Mouse (Mus musculus) ES-E14 (cell line): ENCODE data around the gene Crabp2. TPM values are rescaled to one million over a fixed set of nuclear protein-coding genes. Genes with fewer than 3 reads are reported as not detected.

Experiments
- DNase-seq: peaks from one replicate; pipeline ENCODE4 v3.0.0-alpha.2; 2013; ENCODE audit warnings: low read depth, low spot score
- H3K27ac ChIP-seq: 2 replicates; pipeline ENCODE4 v1.5.1; 2012; ENCODE audit warnings: low read depth, mild to moderate bottlenecking, low read length, moderate library complexity, mixed read lengths; ENCODE audit not compliant: poor library complexity, insufficient read depth, severe bottlenecking
- H3K36me3 ChIP-seq: 2 replicates; pipeline ENCODE4 v1.6.1; 2012; ENCODE audit warnings: mild to moderate bottlenecking, low read length, moderate library complexity, mixed read lengths; ENCODE audit not compliant: control insufficient read depth, poor library complexity, insufficient read depth, severe bottlenecking
- H3K4me1 ChIP-seq, 2 experiments: fragments of 150-350 bp in 1 of 2; sonication (generic) in 1 of 2; 2 replicates each; pipeline ENCODE4 v1.6.1; 2012; ENCODE audit warnings: low read length in 2 of 2, mild to moderate bottlenecking in 1 of 2, mixed read lengths in 1 of 2; ENCODE audit not compliant: control insufficient read depth in 2 of 2, insufficient read depth in 2 of 2, poor library complexity in 1 of 2
- H3K4me3 ChIP-seq, 2 experiments: fragments of 150-350 bp in 1 of 2; sonication (generic) in 1 of 2; 2 replicates each; pipeline ENCODE4 v1.5.1; 2012; ENCODE audit warnings: low read length in 2 of 2, low read depth in 1 of 2, mild to moderate bottlenecking in 1 of 2, mixed read lengths in 1 of 2; ENCODE audit not compliant: insufficient read depth in 1 of 2, poor library complexity in 1 of 2, severe bottlenecking in 1 of 2
- H3K9ac ChIP-seq: 2 replicates; pipeline ENCODE4 v1.6.1; 2012; ENCODE audit warnings: low read depth, mild to moderate bottlenecking, low read length, mixed read lengths; ENCODE audit not compliant: poor library complexity, insufficient read depth, severe bottlenecking
- H3K9me3 ChIP-seq: fragments of 150-350 bp; sonication (generic); 2 replicates; pipeline ENCODE4 v1.6.1; 2012; ENCODE audit warnings: low read depth, mild to moderate bottlenecking, low read length; ENCODE audit not compliant: control insufficient read depth, insufficient read depth
- CHD2 ChIP-seq: IDR thresholded peaks from 2 replicates; pipeline ENCODE4 v1.6.1; 2014; ENCODE audit warnings: mild to moderate bottlenecking, low read depth, low read length, inconsistent platforms
- HCFC1 ChIP-seq: IDR thresholded peaks from 2 replicates; pipeline ENCODE4 v1.6.1; 2012; ENCODE audit warnings: low read length, inconsistent platforms, borderline replicate concordance; ENCODE audit not compliant: insufficient read depth
- MAFK ChIP-seq: IDR thresholded peaks from 2 replicates; pipeline ENCODE4 v1.6.1; 2014; ENCODE audit warnings: mild to moderate bottlenecking, low read depth, low read length, inconsistent platforms; ENCODE audit not compliant: insufficient read depth
- ZC3H11A ChIP-seq: IDR thresholded peaks from 2 replicates; pipeline ENCODE4 v1.6.1; 2012; ENCODE audit warnings: low read depth, mild to moderate bottlenecking, inconsistent platforms, low read length, borderline replicate concordance
- ZNF384 ChIP-seq: IDR thresholded peaks from 2 replicates; pipeline ENCODE4 v1.6.1; 2012; ENCODE audit warnings: low read depth, low read length, inconsistent platforms
- in situ Hi-C, 2 experiments: fragments of 600-800 bp; cut with MboI; formaldehyde crosslinking; loops; one replicate each; pipeline ENCODE4 v1.15.1; 2025; ENCODE audit warnings: low sequenced_read_pairs in 2 of 2, inconsistent platforms in 1 of 2; ENCODE audit not compliant: unreplicated experiment in 2 of 2
- total RNA-seq: library from RNA; depleted of rRNA; stranded (reverse); fragments of 300-350 nt; gene quantifications from 2 replicates; pipeline ENCODE4 v1.2.3, GENCODE M21; 2012

The Crabp2 gene
- total RNA-seq, 1 experiment: 19.7 TPM

DNA sequence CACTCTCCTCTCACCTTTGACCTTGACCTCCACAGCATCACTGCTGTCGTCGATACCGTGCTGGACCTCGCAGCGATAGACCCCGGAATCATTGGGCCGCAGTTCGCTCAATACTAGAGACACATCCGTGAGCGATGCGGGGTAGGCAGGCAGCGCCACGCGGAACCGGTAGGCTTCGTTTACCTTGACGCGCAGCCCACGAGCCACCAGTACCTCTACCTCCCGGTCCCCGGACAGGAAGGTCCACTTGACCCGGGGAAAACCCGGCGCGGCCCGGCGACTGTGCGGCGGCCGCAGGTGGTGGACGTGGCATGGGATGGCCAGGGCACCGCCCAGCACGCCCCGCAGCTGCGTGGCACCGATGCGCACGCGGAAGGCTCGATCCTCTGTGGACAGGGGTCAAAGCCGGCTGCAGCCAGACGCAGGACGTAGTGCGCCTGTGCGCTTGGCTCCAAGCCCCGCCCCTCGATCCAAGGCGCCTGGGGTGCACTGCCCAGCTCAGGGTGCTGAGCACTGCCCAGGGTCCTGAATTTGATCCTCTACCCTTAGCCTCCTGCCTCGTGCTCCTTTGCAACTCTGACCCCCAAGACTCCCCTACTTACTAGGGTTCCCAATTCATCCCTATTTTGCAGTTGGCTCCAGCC, 48.6 kb downstream of the Crabp2 start:
- peak; percentile 68 for DNase-seq
- TF ChIP-seq CHD2 (no peak), ZC3H11A (no peak), MAFK (no peak), ZNF384 (no peak), HCFC1 (no peak)
- H3K27ac ChIP-seq: no peak overlapping the region
- H3K9ac ChIP-seq: peak overlapping the region; percentile 1; the same call in 1 of the 2 replicates
- in situ Hi-C loops: no loop called here
- peak overlapping the region; percentile 52 to 56; a peak in 3 of 4 replicates for H3K4me3 ChIP-seq
- no peaks in the 10 kb centered on the region for H3K9me3 ChIP-seq
- peaks cover 0 to 14% of the 10 kb centered on the region in 2 experiments; a peak in 2 of 4 replicates for H3K4me1 ChIP-seq
- no peaks in the 10 kb centered on the region for H3K36me3 ChIP-seq

- DNase-seq: no peak
- Histone ChIP-seq H3K9me3 (no peaks in the 10 kb centered on the region), H3K4me3 (no peak overlapping the region), H3K36me3 (no peaks in the 10 kb centered on the region), H3K9ac (no peak overlapping the region), H3K27ac (no peak overlapping the region), H3K4me1 (peaks cover 0 to 18% of the 10 kb centered on the region in 2 experiments; a peak in 2 of 4 replicates)
- in situ Hi-C loops: no loop called here
- no peak for TF ChIP-seq ZNF384
- TF ChIP-seq ZC3H11A: no peak
- TF ChIP-seq HCFC1: no peak
- no peak for TF ChIP-seq CHD2
- no peak for TF ChIP-seq MAFK
These were observed 50.3 kb downstream of the Crabp2 start for GRCm38 (mm10) chr3:87998747-87999146.

- TF ChIP-seq ZC3H11A: no peak
- no peak for TF ChIP-seq ZNF384
- TF ChIP-seq CHD2: no peak
- TF ChIP-seq MAFK: no peak
- TF ChIP-seq HCFC1: no peak
- no peaks in the 10 kb centered on the region for H3K36me3 ChIP-seq
- H3K9ac ChIP-seq: peak overlapping the region; percentile 48; the same call in 1 of the 2 replicates
- no peak overlapping the region for H3K27ac ChIP-seq
- peak overlapping the region; percentile 75 to 80 for H3K4me3 ChIP-seq
- DNase-seq: no peak
- no peaks in the 10 kb centered on the region for H3K9me3 ChIP-seq
- in situ Hi-C loops: no loop called here
- peaks cover 0 to 18% of the 10 kb centered on the region in 2 experiments; a peak in 2 of 4 replicates for H3K4me1 ChIP-seq
These were observed 50.9 kb downstream of the Crabp2 start for GRCm38 (mm10) chr3:87999243-87999895.

DNA sequence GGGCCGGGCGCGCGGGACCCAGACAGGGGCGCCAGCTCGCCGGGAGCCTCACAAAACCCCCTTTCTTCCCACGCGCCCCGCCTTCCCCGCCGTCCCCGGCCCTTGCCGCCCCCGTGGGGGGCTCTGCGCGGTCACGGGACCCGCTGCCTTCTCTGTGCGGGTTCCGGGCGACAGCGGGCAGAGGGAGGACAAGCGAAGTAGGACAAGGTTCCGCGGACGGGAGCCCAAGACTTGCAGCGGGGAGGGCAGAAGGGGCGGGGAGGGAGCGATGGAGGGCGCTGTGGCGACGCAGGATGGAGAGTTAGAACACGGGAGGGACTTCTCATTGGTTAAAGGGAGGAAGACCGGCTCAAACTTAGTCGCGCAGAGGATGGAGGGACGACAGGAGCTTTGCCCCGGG, 51.7 kb downstream of the Crabp2 start, which contains the start of gene Bcan:
Gene Bcan (minus strand): TSS at position 50 of the 400 bp plus-strand sequence.
- DNase-seq: peak; percentile 41
- H3K9me3 ChIP-seq: no peaks in the 10 kb centered on the region
- peak within 1 kb of the TSS; percentile 48 for H3K9ac ChIP-seq
- H3K4me1 ChIP-seq: peaks cover 0 to 18% of the 10 kb centered on the region in 2 experiments; a peak in 2 of 4 replicates
- H3K36me3 ChIP-seq: no peaks in the 10 kb centered on the region
- peak within 1 kb of the TSS; percentile 75 to 80 for H3K4me3 ChIP-seq
- in situ Hi-C loops: no loop called here
- H3K27ac ChIP-seq: no peak within 1 kb of the TSS
- TF ChIP-seq ZC3H11A (no peak), MAFK (no peak), ZNF384 (no peak), CHD2 (no peak), HCFC1 (no peak)
